Mouse (Mus musculus) intestine, embryonic 15.5 days (tissue): Measurements from ENCODE around the gene Tspan5. TPM values are rescaled to one million over a fixed set of nuclear protein-coding genes. Genes with fewer than 3 reads are reported as not detected.

Source experiments
- ATAC-seq: fragments of 200-750 bp; cut with Nextera tagmentation; 2 replicates; pipeline ENCODE4 v1.8.0; 2017; ENCODE audit warnings: moderate TSS enrichment, moderate library complexity
- H3K27ac ChIP-seq: fragments of 300-500 bp; sonication (generic); 2 replicates; pipeline ENCODE4 v1.5.1; 2015; ENCODE audit warnings: mild to moderate bottlenecking, inconsistent platforms
- H3K27me3 ChIP-seq: fragments of 300-500 bp; sonication (generic); replicated peaks from 2 replicates; pipeline ENCODE4 v1.6.1; 2015; ENCODE audit warnings: inconsistent platforms
- H3K36me3 ChIP-seq: fragments of 300-500 bp; sonication (generic); 2 replicates; pipeline ENCODE4 v1.6.1; 2015; ENCODE audit warnings: inconsistent platforms
- H3K4me1 ChIP-seq: fragments of 300-500 bp; sonication (generic); replicated peaks from 2 replicates; pipeline ENCODE4 v1.6.1; 2015; ENCODE audit warnings: inconsistent platforms
- H3K4me2 ChIP-seq: fragments of 300-500 bp; sonication (generic); replicated peaks from 2 replicates; pipeline ENCODE4 v1.6.1; 2015; ENCODE audit warnings: mild to moderate bottlenecking, inconsistent platforms
- H3K4me3 ChIP-seq: fragments of 300-500 bp; sonication (generic); replicated peaks from 2 replicates; pipeline ENCODE4 v1.5.1; 2015; ENCODE audit warnings: inconsistent platforms
- H3K9ac ChIP-seq: fragments of 300-500 bp; sonication (generic); 2 replicates; pipeline ENCODE4 v1.6.1; 2015; ENCODE audit warnings: inconsistent platforms
- H3K9me3 ChIP-seq: fragments of 300-500 bp; sonication (generic); 2 replicates; pipeline ENCODE4 v1.6.1; 2016; ENCODE audit warnings: inconsistent platforms
- WGBS: fragments of 180-500 bp; shearing (Covaris S2); methylation state at CpG from one replicate; pipeline ENCODE4 v1.1.7; 2015; 5-methylcytosine and 5-hydroxymethylcytosine counted together
- polyA plus RNA-seq: library from polyadenylated mRNA; unstranded; fragments of >200 nt; fragmentation: Nextera tagmentation; extraction: Ambion mirVana; gene quantifications from 2 replicates; pipeline ENCODE4 v1.2.1, GENCODE M21; 2015

Tspan5 gene
- polyA plus RNA-seq, 1 experiment from 2014 or later, result 17.8 TPM

GRCm38 (mm10) chr3:138761531-138761930 lies 19.5 kb downstream of the Tspan5 start:
- Histone ChIP-seq H3K4me2 (no peak overlapping the region), H3K9me3 (no peaks in the 10 kb centered on the region), H3K36me3 (no peaks in the 10 kb centered on the region), H3K4me3 (no peak overlapping the region), H3K9ac (no peak overlapping the region), H3K27me3 (no peaks in the 10 kb centered on the region), H3K27ac (no peak overlapping the region), H3K4me1 (no peaks in the 10 kb centered on the region)
- WGBS, result 93% methylated on average over 13 of the region's 13 CpGs
- no peak for ATAC-seq

GRCm38 (mm10) chr3:138763941-138764340 lies 21.9 kb downstream of the Tspan5 start:
- no peak for ATAC-seq
- no peak overlapping the region for H3K4me3 ChIP-seq
- H3K27me3 ChIP-seq, result no peaks in the 10 kb centered on the region
- no peak overlapping the region for H3K4me2 ChIP-seq
- H3K36me3 ChIP-seq, result no peaks in the 10 kb centered on the region
- H3K4me1 ChIP-seq, result no peaks in the 10 kb centered on the region
- 74% methylated on average over 9 of the region's 9 CpGs for WGBS
- no peaks in the 10 kb centered on the region for H3K9me3 ChIP-seq
- H3K27ac ChIP-seq, result no peak overlapping the region
- H3K9ac ChIP-seq, result no peak overlapping the region

- Histone ChIP-seq H3K9ac (no peak overlapping the region), H3K4me3 (no peak overlapping the region), H3K27ac (no peak overlapping the region), H3K9me3 (no peaks in the 10 kb centered on the region), H3K27me3 (no peaks in the 10 kb centered on the region), H3K36me3 (no peaks in the 10 kb centered on the region), H3K4me2 (no peak overlapping the region), H3K4me1 (no peaks in the 10 kb centered on the region)
- no peak for ATAC-seq
- 73% methylated on average over 3 of the region's 3 CpGs for WGBS
Measured at GRCm38 (mm10) chr3:138764782-138765181, 22.8 kb downstream of the Tspan5 start.

DNA sequence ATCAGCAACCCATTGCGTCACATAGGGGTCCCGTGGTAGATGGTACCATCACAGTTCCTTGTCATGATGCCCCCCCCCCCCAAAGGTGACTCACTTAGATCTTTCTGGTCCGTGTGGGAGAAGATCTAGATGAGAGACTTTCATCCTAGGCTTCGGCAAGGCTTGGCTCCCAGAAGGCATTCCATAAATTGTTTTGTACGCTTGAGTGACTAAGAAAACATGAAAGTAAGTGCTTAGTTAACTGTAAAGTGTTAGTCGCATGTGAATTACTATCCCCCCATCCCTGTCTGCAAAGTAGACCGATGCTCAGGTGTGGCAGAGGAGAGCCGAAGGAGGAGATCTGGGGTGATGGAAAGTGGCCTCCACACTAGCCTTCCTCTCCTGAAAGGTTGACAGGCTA lies 25.0 kb downstream of the Tspan5 start:
- no peaks in the 10 kb centered on the region for H3K9me3 ChIP-seq
- WGBS, result 80% methylated on average over 8 of the region's 8 CpGs
- H3K4me3 ChIP-seq, result no peak overlapping the region
- H3K36me3 ChIP-seq, result no peaks in the 10 kb centered on the region
- no peak overlapping the region for H3K4me2 ChIP-seq
- no peak overlapping the region for H3K9ac ChIP-seq
- no peak overlapping the region for H3K27ac ChIP-seq
- no peak for ATAC-seq
- no peaks in the 10 kb centered on the region for H3K27me3 ChIP-seq
- H3K4me1 ChIP-seq, result no peaks in the 10 kb centered on the region

GRCm38 (mm10) chr3:138768541-138769093 lies 26.6 kb downstream of the Tspan5 start:
- WGBS, result 71% methylated on average over 12 of the region's 12 CpGs
- ATAC-seq, result no peak
- Histone ChIP-seq H3K9ac (no peak overlapping the region), H3K4me1 (no peaks in the 10 kb centered on the region), H3K27me3 (no peaks in the 10 kb centered on the region), H3K4me2 (no peak overlapping the region), H3K27ac (no peak overlapping the region), H3K4me3 (no peak overlapping the region), H3K9me3 (no peaks in the 10 kb centered on the region), H3K36me3 (no peaks in the 10 kb centered on the region)

DNA sequence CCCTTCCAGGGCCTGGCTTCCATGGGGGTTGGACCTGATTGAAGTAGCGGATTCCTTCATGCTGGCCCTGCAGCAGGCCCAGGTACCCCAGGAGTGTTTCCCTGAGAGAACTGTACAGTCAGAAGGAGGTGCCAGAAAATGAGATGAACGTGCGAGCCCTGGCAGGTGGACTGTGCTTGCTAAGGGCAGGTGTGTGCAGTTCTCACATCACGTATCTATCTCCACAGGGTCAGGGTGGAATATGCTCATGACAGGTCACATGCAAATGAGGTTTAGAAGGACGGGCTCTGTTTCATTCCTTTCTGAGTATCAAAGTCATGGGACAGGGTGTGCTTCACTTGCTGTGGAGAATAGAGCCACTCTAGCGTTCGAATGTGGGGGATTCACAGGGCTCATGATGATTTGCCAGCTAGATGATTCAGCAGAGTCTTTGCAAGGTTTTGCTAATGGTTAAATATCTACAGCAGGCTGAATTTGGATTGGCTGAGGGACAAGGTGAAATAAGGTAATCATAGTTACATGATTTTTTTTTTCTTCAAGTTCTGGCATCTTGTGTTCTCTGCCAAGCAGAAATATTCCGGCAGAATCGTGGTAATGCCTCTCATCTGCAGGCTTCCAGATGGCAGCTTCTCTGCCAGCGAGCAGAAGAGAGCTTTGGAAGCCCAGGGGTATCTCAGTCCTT lies 28.8 kb downstream of the Tspan5 start:
- Histone ChIP-seq H3K4me3 (no peak overlapping the region), H3K27me3 (no peaks in the 10 kb centered on the region), H3K4me1 (peaks cover 3% of the 10 kb centered on the region; the same call in 1 of the 2 replicates), H3K4me2 (no peak overlapping the region), H3K9ac (no peak overlapping the region), H3K27ac (no peak overlapping the region), H3K9me3 (no peaks in the 10 kb centered on the region), H3K36me3 (no peaks in the 10 kb centered on the region)
- peak; percentile 68 for ATAC-seq
- 83% methylated on average over 10 of the region's 10 CpGs for WGBS

DNA sequence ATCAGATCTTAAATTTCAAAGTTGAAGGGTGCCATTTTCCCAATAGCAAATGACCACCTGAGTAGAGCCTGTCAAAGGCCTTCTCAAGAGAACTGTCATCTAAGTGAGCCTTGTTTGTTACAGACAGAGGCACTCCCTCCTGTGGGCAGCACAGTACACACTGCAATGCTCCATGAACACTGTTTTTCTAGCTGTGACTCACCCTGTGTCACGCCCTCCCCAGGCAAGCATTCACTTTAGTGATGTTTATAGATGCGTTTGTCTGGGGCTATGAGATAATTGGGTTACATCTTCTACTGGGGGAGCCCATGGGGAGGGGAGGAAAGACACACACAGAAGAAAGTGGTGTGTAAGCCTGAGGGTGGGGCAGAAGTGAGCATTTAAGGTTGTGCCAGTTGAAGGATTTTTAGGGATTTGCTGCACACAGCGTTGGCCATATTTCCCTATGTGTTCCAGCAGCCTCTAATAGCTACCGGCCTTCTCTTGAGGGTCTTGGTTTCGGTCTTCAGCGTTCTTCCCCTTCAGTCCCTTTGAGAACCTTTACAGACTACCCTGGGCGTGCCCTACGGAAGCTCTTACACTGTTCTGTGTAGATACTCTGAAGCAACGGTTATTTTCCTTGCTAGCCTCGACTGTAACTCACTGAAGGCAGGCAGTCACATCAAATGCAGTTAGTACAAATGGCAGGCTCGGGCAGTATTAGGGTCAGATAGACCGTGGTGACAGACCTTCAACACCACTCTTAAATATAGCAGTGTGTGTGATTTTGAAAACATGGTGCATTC lies 29.7 kb downstream of the Tspan5 start:
- Histone ChIP-seq H3K4me1 (peaks cover 3% of the 10 kb centered on the region; the same call in 1 of the 2 replicates), H3K4me3 (no peak overlapping the region), H3K27me3 (no peaks in the 10 kb centered on the region), H3K9me3 (no peaks in the 10 kb centered on the region), H3K4me2 (no peak overlapping the region), H3K9ac (no peak overlapping the region), H3K27ac (no peak overlapping the region), H3K36me3 (no peaks in the 10 kb centered on the region)
- WGBS, result 81% methylated on average over 12 of the region's 12 CpGs
- no peak for ATAC-seq

- 42% methylated on average over 9 of the region's 9 CpGs for WGBS
- Histone ChIP-seq H3K4me2 (no peak overlapping the region), H3K36me3 (no peaks in the 10 kb centered on the region), H3K4me1 (peaks cover 3% of the 10 kb centered on the region; the same call in 1 of the 2 replicates), H3K27ac (0 out of 2 replicates have a peak overlapping the region, but pooled peaks have one; percentile 32), H3K9ac (no peak overlapping the region), H3K27me3 (no peaks in the 10 kb centered on the region), H3K4me3 (no peak overlapping the region), H3K9me3 (no peaks in the 10 kb centered on the region)
- no peak for ATAC-seq
Measured at GRCm38 (mm10) chr3:138773871-138774606, 32.0 kb downstream of the Tspan5 start.

DNA sequence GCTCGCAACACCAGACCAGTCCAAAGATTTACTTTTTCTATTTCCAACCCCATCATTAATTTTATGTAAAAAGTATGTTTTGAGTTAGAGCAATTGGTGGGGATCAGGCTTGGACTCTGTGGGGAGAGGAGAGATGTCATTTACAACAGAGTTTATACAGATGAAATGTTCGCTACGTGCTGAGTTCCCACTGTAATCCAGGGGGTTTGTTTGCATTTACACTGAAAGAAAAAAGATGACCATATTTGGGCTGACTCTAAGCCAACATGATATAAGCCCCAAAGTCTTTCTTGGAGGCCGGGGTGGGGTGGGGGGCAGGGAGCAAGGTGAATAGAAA lies 32.6 kb downstream of the Tspan5 start:
- Histone ChIP-seq H3K4me3 (no peak overlapping the region), H3K4me2 (no peak overlapping the region), H3K4me1 (peaks cover 6% of the 10 kb centered on the region), H3K27ac (0 out of 2 replicates have a peak overlapping the region, but pooled peaks have one; percentile 32), H3K36me3 (no peaks in the 10 kb centered on the region), H3K9me3 (no peaks in the 10 kb centered on the region), H3K9ac (no peak overlapping the region), H3K27me3 (no peaks in the 10 kb centered on the region)
- WGBS, result 45% methylated on average over 4 of the region's 4 CpGs
- ATAC-seq, result peak; percentile 40; the same call in 1 of the 2 replicates

- Histone ChIP-seq H3K9ac (no peak overlapping the region), H3K9me3 (no peaks in the 10 kb centered on the region), H3K4me2 (no peak overlapping the region), H3K4me1 (peaks cover 14% of the 10 kb centered on the region), H3K36me3 (no peaks in the 10 kb centered on the region), H3K27ac (no peak overlapping the region), H3K4me3 (no peak overlapping the region), H3K27me3 (no peaks in the 10 kb centered on the region)
- no peak for ATAC-seq
- WGBS, result 55% methylated on average over 7 of the region's 7 CpGs
Measured at GRCm38 (mm10) chr3:138775926-138776715, 34.1 kb downstream of the Tspan5 start.

DNA sequence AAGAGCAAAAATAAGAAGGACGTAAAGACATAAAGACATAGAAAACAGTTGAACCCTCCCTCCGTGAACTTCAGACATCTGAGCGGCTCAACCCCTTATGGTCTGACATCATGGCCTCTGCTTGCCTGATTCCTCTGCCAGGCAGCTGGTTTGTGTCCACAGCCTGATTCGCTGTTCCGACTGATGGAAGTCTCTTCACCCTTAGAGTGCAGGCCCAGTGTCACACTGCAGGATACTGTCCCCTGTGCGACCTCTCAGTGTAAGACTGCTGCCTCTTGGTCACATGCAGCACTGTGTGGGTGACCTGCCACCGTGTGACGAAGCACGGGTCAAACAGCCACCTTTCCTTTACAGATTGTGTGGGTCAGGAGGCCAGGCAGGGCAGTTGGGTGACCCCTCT lies 39.5 kb downstream of the Tspan5 start:
- Histone ChIP-seq H3K4me1 (peaks cover 22% of the 10 kb centered on the region), H3K4me3 (no peak overlapping the region), H3K27me3 (no peaks in the 10 kb centered on the region), H3K9ac (no peak overlapping the region), H3K27ac (no peak overlapping the region), H3K9me3 (no peaks in the 10 kb centered on the region), H3K36me3 (no peaks in the 10 kb centered on the region), H3K4me2 (no peak overlapping the region)
- WGBS, result 63% methylated on average over 9 of the region's 9 CpGs
- ATAC-seq, result 0 out of 2 replicates have a peak, but pooled peaks have one; percentile 42
